Mouse (Mus musculus) cerebellum, adult 2 months (tissue): ENCODE measurements around the gene Gtf3c6. TPM values are rescaled to one million over a fixed set of nuclear protein-coding genes. Genes with fewer than 3 reads are reported as not detected.

Source experiments
- DNase-seq, 2 experiments: peaks; one replicate each; pipeline ENCODE4 v3.0.0; 2021
- H3K27ac ChIP-seq: fragments of 200-500 bp; 2 replicates; pipeline ENCODE4 v1.5.1; 2012; ENCODE audit warnings: low read length, control low read depth, inconsistent platforms; ENCODE audit not compliant: insufficient read depth
- H3K27me3 ChIP-seq: fragments of 200-500 bp; 2 replicates; pipeline ENCODE4 v1.6.1; 2012; ENCODE audit warnings: inconsistent platforms, mild to moderate bottlenecking, low read length, moderate library complexity; ENCODE audit not compliant: control insufficient read depth, insufficient read depth
- H3K4me1 ChIP-seq: fragments of 200-500 bp; 2 replicates; pipeline ENCODE4 v1.6.1; 2011; ENCODE audit warnings: low read length; ENCODE audit not compliant: control insufficient read depth, insufficient read depth
- H3K4me3 ChIP-seq: fragments of 200-500 bp; replicated peaks from 2 replicates; pipeline ENCODE3; 2011; ENCODE audit warnings: mild to moderate bottlenecking, low read depth, low read length, control low read depth; ENCODE audit not compliant: insufficient read depth
- CTCF ChIP-seq: fragments of 200-500 bp; IDR thresholded peaks from 2 replicates; pipeline ENCODE4 v1.5.1; 2011; ENCODE audit warnings: low read depth, mild to moderate bottlenecking, control low read depth, low read length, moderate library complexity, borderline replicate concordance; ENCODE audit not compliant: insufficient read depth
- POLR2A ChIP-seq: fragments of 200-500 bp; IDR thresholded peaks from 2 replicates; pipeline ENCODE4 v1.6.1; 2011; ENCODE audit warnings: low read length, control low read depth, borderline replicate concordance; ENCODE audit not compliant: insufficient read depth
- whole genome bisulfite sequencing: fragments of 180-500 bp; shearing (Covaris S2); methylation state at CpG from one replicate; pipeline ENCODE4 v1.1.7; 2018; 5-methylcytosine and 5-hydroxymethylcytosine counted together
- polyA plus RNA-seq: library from polyadenylated mRNA; depleted of rRNA; stranded (reverse); fragments of >200 nt; gene quantifications from 2 replicates; pipeline ENCODE4 v1.2.3, GENCODE M21; 2012

Gtf3c6 gene
- polyA plus RNA-seq, 1 experiment, result 33.2 TPM

DNA sequence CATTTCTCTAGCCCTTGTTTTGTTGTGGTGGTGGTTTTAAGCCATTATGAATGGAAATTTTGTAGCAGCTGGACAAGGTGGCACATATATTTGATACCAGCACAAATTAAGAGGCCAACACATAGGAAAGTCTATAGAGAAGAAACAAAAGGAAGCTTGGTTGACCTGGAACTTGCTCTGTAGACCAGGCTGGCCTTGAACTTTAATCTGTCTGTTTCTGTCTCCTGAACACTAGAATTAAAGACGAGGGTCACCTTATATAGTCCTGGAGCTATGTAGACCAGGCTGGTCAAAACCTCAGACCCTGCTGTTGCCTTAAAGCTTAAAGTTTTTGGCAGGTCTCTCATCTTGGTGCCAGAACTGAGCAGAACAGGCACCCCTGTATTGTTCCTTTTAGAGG, 27.7 kb upstream of the Gtf3c6 start:
- 65% methylated on average over 1 of the region's 1 CpGs for WGBS
- H3K4me3 ChIP-seq, result no peak overlapping the region
- TF ChIP-seq CTCF (no peak), POLR2A (no peak)
- no peaks in the 10 kb centered on the region for H3K4me1 ChIP-seq
- no peak overlapping the region for H3K27ac ChIP-seq
- no peak for DNase-seq
- no peaks in the 10 kb centered on the region for H3K27me3 ChIP-seq

- 73% methylated on average over 3 of the region's 3 CpGs for WGBS
- no peaks in the 10 kb centered on the region for H3K27me3 ChIP-seq
- H3K27ac ChIP-seq, result no peak overlapping the region
- TF ChIP-seq POLR2A, result no peak
- no peak for DNase-seq
- H3K4me1 ChIP-seq, result no peaks in the 10 kb centered on the region
- H3K4me3 ChIP-seq, result no peak overlapping the region
These were observed 27.1 kb upstream of the Gtf3c6 start for GRCm38 (mm10) chr10:40284997-40285396.

DNA sequence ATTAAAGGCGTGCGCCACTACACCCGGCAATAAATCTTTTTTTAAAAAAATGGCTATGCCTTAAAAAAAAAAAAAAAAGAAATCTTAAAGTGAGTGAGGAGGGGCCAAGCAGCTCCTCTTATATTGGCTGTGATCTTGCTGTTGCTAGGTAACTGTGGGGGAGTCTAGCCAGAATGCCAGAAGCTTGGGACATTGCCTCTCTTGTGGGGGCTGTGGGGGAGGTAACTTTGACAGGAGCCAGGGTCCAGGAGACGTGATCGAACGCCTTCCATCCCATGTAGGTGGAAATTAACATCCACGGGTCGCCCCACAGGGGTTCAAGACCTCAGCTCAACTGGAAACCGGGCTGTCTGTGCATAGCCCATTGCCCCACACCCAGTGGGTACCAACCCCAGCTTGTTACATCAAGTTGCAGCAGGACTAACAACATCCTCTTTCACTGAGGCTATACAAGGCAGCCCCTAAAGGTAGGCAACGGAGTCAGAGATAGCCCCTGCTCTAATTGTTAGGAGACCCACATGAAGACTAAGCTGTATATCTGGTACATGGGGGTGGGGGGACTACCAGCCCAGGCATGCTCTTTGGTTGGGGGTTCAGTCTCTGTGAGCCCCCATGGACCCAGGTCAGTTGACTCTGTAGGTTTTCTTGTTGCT, 26.4 kb upstream of the Gtf3c6 start:
- WGBS, result 43% methylated on average over 10 of the region's 10 CpGs
- Histone ChIP-seq H3K4me1 (no peaks in the 10 kb centered on the region), H3K27me3 (no peaks in the 10 kb centered on the region), H3K27ac (no peak overlapping the region), H3K4me3 (no peak overlapping the region)
- TF ChIP-seq POLR2A, result no peak
- no peak for TF ChIP-seq CTCF
- DNase-seq, result no peak

DNA sequence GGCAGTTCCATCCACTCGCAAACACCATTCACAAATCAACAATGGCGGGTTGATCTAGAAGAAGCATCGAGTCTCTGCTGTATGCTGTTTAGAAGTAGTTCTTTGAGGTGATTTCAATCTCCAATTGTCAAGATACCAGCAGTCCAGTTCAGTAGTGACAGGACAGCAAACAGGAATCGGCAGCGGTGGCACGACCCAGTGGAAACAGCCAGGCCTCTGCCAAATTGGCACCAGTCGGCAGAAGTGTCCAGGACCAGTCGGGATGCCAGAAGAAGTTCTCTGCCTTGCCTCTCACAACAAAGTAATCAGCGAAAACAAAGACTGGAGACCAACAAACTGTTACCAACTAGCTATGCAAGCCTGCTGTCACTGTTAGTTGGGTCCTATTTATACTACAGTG, 25.7 kb upstream of the Gtf3c6 start:
- no peaks in the 10 kb centered on the region for H3K4me1 ChIP-seq
- WGBS, result 47% methylated on average over 9 of the region's 9 CpGs
- DNase-seq, result no peak
- no peak overlapping the region for H3K4me3 ChIP-seq
- TF ChIP-seq POLR2A (no peak), CTCF (no peak)
- H3K27me3 ChIP-seq, result no peaks in the 10 kb centered on the region
- no peak overlapping the region for H3K27ac ChIP-seq

- Histone ChIP-seq H3K27ac (no peak overlapping the region), H3K4me3 (no peak overlapping the region), H3K4me1 (no peaks in the 10 kb centered on the region), H3K27me3 (no peaks in the 10 kb centered on the region)
- TF ChIP-seq POLR2A (no peak), CTCF (no peak)
- 96% methylated on average over 2 of the region's 2 CpGs for WGBS
- DNase-seq, result no peak
These were observed 23.7 kb upstream of the Gtf3c6 start for GRCm38 (mm10) chr10:40281565-40281964.

- TF ChIP-seq CTCF, result no peak
- TF ChIP-seq POLR2A, result no peak
- DNase-seq, result no peak
- H3K27ac ChIP-seq, result no peak overlapping the region
- no peak overlapping the region for H3K4me3 ChIP-seq
- WGBS, result 75% methylated on average over 5 of the region's 5 CpGs
- no peaks in the 10 kb centered on the region for H3K27me3 ChIP-seq
- H3K4me1 ChIP-seq, result no peaks in the 10 kb centered on the region
These were observed 20.4 kb upstream of the Gtf3c6 start for GRCm38 (mm10) chr10:40278317-40278716.

- WGBS, result 75% methylated on average over 7 of the region's 7 CpGs
- H3K27me3 ChIP-seq, result no peaks in the 10 kb centered on the region
- DNase-seq, result no peak
- H3K4me1 ChIP-seq, result no peaks in the 10 kb centered on the region
- H3K27ac ChIP-seq, result no peak overlapping the region
- no peak for TF ChIP-seq CTCF
- no peak for TF ChIP-seq POLR2A
- H3K4me3 ChIP-seq, result no peak overlapping the region
These were observed 18.1 kb upstream of the Gtf3c6 start for GRCm38 (mm10) chr10:40275991-40276390.

GRCm38 (mm10) chr10:40273938-40274337, 16.0 kb upstream of the Gtf3c6 start:
- no peak for DNase-seq
- no peak for TF ChIP-seq CTCF
- TF ChIP-seq POLR2A, result no peak
- 78% methylated on average over 5 of the region's 5 CpGs for WGBS
- no peaks in the 10 kb centered on the region for H3K4me1 ChIP-seq
- no peak overlapping the region for H3K27ac ChIP-seq
- H3K4me3 ChIP-seq, result no peak overlapping the region
- no peaks in the 10 kb centered on the region for H3K27me3 ChIP-seq
